Mouse (Mus musculus) lung, postnatal 0 days (tissue): ENCODE data around the gene Fbxw5.

Source experiments
- CTCF ChIP-seq: IDR thresholded peaks from 2 replicates; pipeline ENCODE4 v1.5.1; 2016; ENCODE audit warnings: antibody characterized with exemption, mild to moderate bottlenecking
- EP300 ChIP-seq: IDR thresholded peaks from 2 replicates; pipeline ENCODE4 v1.6.1; 2016; ENCODE audit warnings: antibody characterized with exemption, mild to moderate bottlenecking, control low read depth

DNA sequence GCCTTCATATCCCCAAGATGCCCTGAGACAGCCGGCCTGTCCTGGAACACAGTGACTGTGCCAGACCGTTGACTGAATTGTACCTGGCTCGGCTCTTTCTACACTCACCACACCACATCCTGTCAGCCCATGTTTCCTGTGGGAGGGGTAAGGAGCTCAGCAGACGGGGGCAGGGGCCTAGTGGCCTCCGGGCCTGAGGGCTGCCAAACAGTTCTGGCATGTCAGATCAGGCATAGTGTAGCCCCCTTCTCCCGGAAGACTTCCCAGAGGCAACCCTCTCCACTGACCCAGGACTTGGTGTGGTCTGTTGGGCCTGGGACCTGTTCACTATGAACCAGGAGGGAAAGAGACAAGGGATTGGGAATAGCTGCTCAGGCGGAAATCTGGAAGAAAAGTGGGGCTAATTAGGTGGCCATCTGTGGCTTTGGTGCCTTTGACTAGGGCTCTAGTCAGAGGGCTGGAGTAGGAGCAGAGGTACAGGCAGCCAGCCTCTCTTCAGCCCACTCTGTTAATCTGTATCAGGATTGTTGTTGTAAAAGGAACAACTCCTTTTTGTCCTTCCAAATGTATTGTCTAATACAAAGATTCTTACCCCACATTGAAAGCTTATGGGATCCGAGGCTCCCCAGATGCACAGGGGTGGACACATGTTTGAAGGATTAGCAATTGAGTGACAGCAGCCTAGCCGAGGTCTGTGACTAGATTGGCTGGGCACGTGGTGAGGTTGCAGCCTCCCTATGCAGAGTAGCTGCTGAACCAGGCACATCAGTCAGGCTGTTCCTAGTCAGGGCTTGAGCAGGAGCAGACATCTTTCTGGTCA lies 34.5 kb upstream of the Fbxw5 start:
- no peak for TF ChIP-seq CTCF
- TF ChIP-seq EP300, result no peak
